Mouse (Mus musculus) kidney, postnatal 0 days (tissue): Measurements from ENCODE around the gene Gm20696. TPM values are rescaled to one million over a fixed set of nuclear protein-coding genes. Genes with fewer than 3 reads are reported as not detected.

Experiments used
- ATAC-seq: fragments of 200-750 bp; cut with Nextera tagmentation; replicated peaks from 2 replicates; pipeline ENCODE4 v1.8.0; 2017; ENCODE audit warnings: low read depth, moderate number of reproducible peaks, moderate TSS enrichment, moderate library complexity; ENCODE audit not compliant: low FRiP score
- DNase-seq: peaks from one replicate; pipeline ENCODE4 v3.0.0-alpha.2; 2016; ENCODE audit warnings: low spot score
- H3K27ac ChIP-seq: fragments of 300-500 bp; sonication (generic); 2 replicates; pipeline ENCODE4 v1.5.1; 2014; ENCODE audit warnings: mild to moderate bottlenecking
- H3K27me3 ChIP-seq: fragments of 300-500 bp; sonication (generic); 2 replicates; pipeline ENCODE4 v1.6.1; 2014; ENCODE audit warnings: low read length, mixed read lengths; ENCODE audit not compliant: insufficient read depth
- H3K36me3 ChIP-seq: fragments of 300-500 bp; sonication (generic); 2 replicates; pipeline ENCODE4 v1.6.1; 2014; ENCODE audit warnings: low read length, mixed read lengths; ENCODE audit not compliant: insufficient read depth
- H3K4me1 ChIP-seq: fragments of 300-500 bp; sonication (generic); replicated peaks from 2 replicates; pipeline ENCODE4 v1.6.1; 2014; ENCODE audit warnings: antibody characterized with exemption, low read length, mixed read lengths; ENCODE audit not compliant: insufficient read depth
- H3K4me2 ChIP-seq: fragments of 300-500 bp; sonication (generic); 2 replicates; pipeline ENCODE4 v1.6.1; 2014; ENCODE audit warnings: mild to moderate bottlenecking, low read length, moderate library complexity, mixed read lengths
- H3K4me3 ChIP-seq: fragments of 300-500 bp; sonication (generic); replicated peaks from 2 replicates; pipeline ENCODE4 v1.5.1; 2014; ENCODE audit warnings: low read depth, low read length
- H3K9ac ChIP-seq: fragments of 300-500 bp; sonication (generic); 2 replicates; pipeline ENCODE4 v1.6.1; 2014; ENCODE audit warnings: low read depth, low read length
- H3K9me3 ChIP-seq: fragments of 300-500 bp; sonication (generic); replicated peaks from 2 replicates; pipeline ENCODE4 v1.6.1; 2016; ENCODE audit warnings: low read length, inconsistent platforms, mixed read lengths
- CTCF ChIP-seq: IDR thresholded peaks from 2 replicates; pipeline ENCODE4 v1.5.1; 2016; ENCODE audit warnings: antibody characterized with exemption, low read depth, mild to moderate bottlenecking, moderate library complexity
- WGBS: fragments of 180-500 bp; shearing (Covaris S2); extraction: QIAGEN DNeasy Blood & Tissue Kit; methylation state at CpG from one replicate; pipeline ENCODE4 v1.1.7; 2014; 5-methylcytosine and 5-hydroxymethylcytosine counted together
- polyA plus RNA-seq: library from polyadenylated mRNA; unstranded; fragments of >200 nt; fragmentation: Nextera tagmentation; extraction: Ambion mirVana; gene quantifications from 2 replicates; pipeline ENCODE4 v1.2.1, GENCODE M21; 2015

Gm20696 gene
- polyA plus RNA-seq, 1 experiment from 2014 or later: 1.7 TPM

- ATAC-seq (no peak), DNase-seq (no peak)
- Histone ChIP-seq H3K27me3 (no peaks in the 10 kb centered on the region), H3K4me3 (no peak overlapping the region), H3K9ac (no peak overlapping the region), H3K4me2 (no peak overlapping the region), H3K4me1 (no peaks in the 10 kb centered on the region), H3K27ac (no peak overlapping the region), H3K9me3 (no peaks in the 10 kb centered on the region), H3K36me3 (no peaks in the 10 kb centered on the region)
- no peak for TF ChIP-seq CTCF
- 75% methylated on average over 5 of the region's 5 CpGs for WGBS
Measured at GRCm38 (mm10) chr6:99252816-99253215, 413.8 kb downstream of the Gm20696 start.

GRCm38 (mm10) chr6:99251924-99252323, 414.7 kb downstream of the Gm20696 start:
- H3K9ac ChIP-seq: no peak overlapping the region
- no peaks in the 10 kb centered on the region for H3K36me3 ChIP-seq
- H3K9me3 ChIP-seq: no peaks in the 10 kb centered on the region
- H3K27ac ChIP-seq: no peak overlapping the region
- DNase-seq: no peak
- WGBS: 92% methylated on average over 4 of the region's 4 CpGs
- H3K4me2 ChIP-seq: no peak overlapping the region
- no peak overlapping the region for H3K4me3 ChIP-seq
- peak; percentile 30; the same call in 1 of the 2 replicates for TF ChIP-seq CTCF
- ATAC-seq: no peak
- H3K27me3 ChIP-seq: no peaks in the 10 kb centered on the region
- no peaks in the 10 kb centered on the region for H3K4me1 ChIP-seq

GRCm38 (mm10) chr6:99251222-99251621, 415.4 kb downstream of the Gm20696 start:
- H3K9ac ChIP-seq: no peak overlapping the region
- H3K4me3 ChIP-seq: no peak overlapping the region
- H3K27ac ChIP-seq: no peak overlapping the region
- H3K4me1 ChIP-seq: no peaks in the 10 kb centered on the region
- H3K9me3 ChIP-seq: no peaks in the 10 kb centered on the region
- no peak overlapping the region for H3K4me2 ChIP-seq
- ATAC-seq (no peak), DNase-seq (no peak)
- TF ChIP-seq CTCF: no peak
- WGBS: 89% methylated on average over 3 of the region's 3 CpGs
- H3K36me3 ChIP-seq: no peaks in the 10 kb centered on the region
- no peaks in the 10 kb centered on the region for H3K27me3 ChIP-seq

- no peak for TF ChIP-seq CTCF
- H3K27ac ChIP-seq: no peak overlapping the region
- WGBS: 83% methylated on average over 5 of the region's 5 CpGs
- no peaks in the 10 kb centered on the region for H3K9me3 ChIP-seq
- no peak overlapping the region for H3K4me3 ChIP-seq
- no peaks in the 10 kb centered on the region for H3K36me3 ChIP-seq
- H3K9ac ChIP-seq: no peak overlapping the region
- no peak overlapping the region for H3K4me2 ChIP-seq
- no peaks in the 10 kb centered on the region for H3K27me3 ChIP-seq
- DNase-seq (no peak), ATAC-seq (no peak)
- H3K4me1 ChIP-seq: no peaks in the 10 kb centered on the region
Measured at GRCm38 (mm10) chr6:99249496-99250030, 417.0 kb downstream of the Gm20696 start.

- WGBS: 56% methylated on average over 8 of the region's 8 CpGs
- Histone ChIP-seq H3K27ac (no peak overlapping the region), H3K27me3 (no peaks in the 10 kb centered on the region)
Measured at GRCm38 (mm10) chr6:99248396-99248795, 418.2 kb downstream of the Gm20696 start.

GRCm38 (mm10) chr6:99241625-99242395, 424.8 kb downstream of the Gm20696 start:
- Histone ChIP-seq H3K9ac (no peak overlapping the region), H3K9me3 (no peaks in the 10 kb centered on the region), H3K27me3 (no peaks in the 10 kb centered on the region), H3K4me2 (no peak overlapping the region), H3K4me3 (no peak overlapping the region), H3K4me1 (no peaks in the 10 kb centered on the region), H3K36me3 (no peaks in the 10 kb centered on the region), H3K27ac (no peak overlapping the region)
- no peak for TF ChIP-seq CTCF
- WGBS: 95% methylated on average over 10 of the region's 10 CpGs
- DNase-seq (no peak), ATAC-seq (no peak)

More at GRCm38 (mm10) chr6:99248396-99248795, 418.2 kb downstream of the Gm20696 start:
- Histone ChIP-seq H3K9me3 (no peaks in the 10 kb centered on the region), H3K36me3 (no peaks in the 10 kb centered on the region), H3K4me3 (no peak overlapping the region), H3K9ac (no peak overlapping the region), H3K4me1 (no peaks in the 10 kb centered on the region), H3K4me2 (no peak overlapping the region)
- no peak for DNase-seq
- TF ChIP-seq CTCF: no peak
- ATAC-seq: no peak

GRCm38 (mm10) chr6:99240764-99241163, 425.8 kb downstream of the Gm20696 start:
- H3K4me1 ChIP-seq: no peaks in the 10 kb centered on the region
- no peak for DNase-seq

More at GRCm38 (mm10) chr6:99240764-99241163, 425.8 kb downstream of the Gm20696 start:
- no peak for TF ChIP-seq CTCF
- Histone ChIP-seq H3K4me3 (no peak overlapping the region), H3K4me2 (no peak overlapping the region), H3K27me3 (no peaks in the 10 kb centered on the region), H3K9ac (no peak overlapping the region), H3K9me3 (no peaks in the 10 kb centered on the region), H3K36me3 (no peaks in the 10 kb centered on the region), H3K27ac (no peak overlapping the region)
- ATAC-seq: no peak
